Mouse (Mus musculus) limb, embryonic 13.5 days (tissue): ENCODE data around the gene Ubxn6. TPM values are rescaled to one million over a fixed set of nuclear protein-coding genes. Genes with fewer than 3 reads are reported as not detected.
"Not testable (repeated sequence)": the region's sequence is repeated elsewhere in the genome, so short reads cannot be mapped to it uniquely, and the experiment has no call there.

Experiments
- ATAC-seq: fragments of 200-750 bp; cut with Nextera tagmentation; 2 replicates; pipeline ENCODE4 v1.8.0; 2017; ENCODE audit warnings: low read depth, moderate number of reproducible peaks, moderate TSS enrichment; ENCODE audit not compliant: low FRiP score
- H3K27ac ChIP-seq: fragments of 300-500 bp; sonication (generic); 2 replicates; pipeline ENCODE4 v1.5.1; 2015; ENCODE audit warnings: inconsistent platforms, mild to moderate bottlenecking, moderate library complexity
- H3K27me3 ChIP-seq: fragments of 300-500 bp; sonication (generic); 2 replicates; pipeline ENCODE4 v1.6.1; 2015; ENCODE audit warnings: mild to moderate bottlenecking, inconsistent platforms
- H3K36me3 ChIP-seq: fragments of 300-500 bp; sonication (generic); 2 replicates; pipeline ENCODE4 v1.6.1; 2015; ENCODE audit warnings: inconsistent platforms, mild to moderate bottlenecking, moderate library complexity
- H3K4me1 ChIP-seq: fragments of 300-500 bp; sonication (generic); 2 replicates; pipeline ENCODE4 v1.6.1; 2015; ENCODE audit warnings: inconsistent platforms
- H3K4me2 ChIP-seq: fragments of 300-500 bp; sonication (generic); replicated peaks from 2 replicates; pipeline ENCODE4 v1.6.1; 2015; ENCODE audit warnings: inconsistent platforms, mild to moderate bottlenecking, moderate library complexity
- H3K4me3 ChIP-seq: fragments of 300-500 bp; sonication (generic); 2 replicates; pipeline ENCODE4 v1.5.1; 2015; ENCODE audit warnings: moderate library complexity, mild to moderate bottlenecking, inconsistent platforms
- H3K9ac ChIP-seq: fragments of 300-500 bp; sonication (generic); 2 replicates; pipeline ENCODE4 v1.6.1; 2015; ENCODE audit warnings: mild to moderate bottlenecking, inconsistent platforms
- H3K9me3 ChIP-seq: fragments of 300-500 bp; sonication (generic); 2 replicates; pipeline ENCODE4 v1.6.1; 2016; ENCODE audit warnings: inconsistent platforms
- WGBS: fragments of 180-500 bp; shearing (Covaris S2); methylation state at CpG from one replicate; pipeline ENCODE4 v1.1.7; 2015; 5-methylcytosine and 5-hydroxymethylcytosine counted together
- polyA plus RNA-seq: library from polyadenylated mRNA; unstranded; fragments of >200 nt; fragmentation: Nextera tagmentation; extraction: Ambion mirVana; gene quantifications from 2 replicates; pipeline ENCODE4 v1.2.1, GENCODE M21; 2015

Ubxn6 gene
- polyA plus RNA-seq, 1 experiment from 2014 or later = 45.3 TPM

GRCm38 (mm10) chr17:56098180-56098579, 23.4 kb upstream of the Ubxn6 start:
- 94% methylated on average over 8 of the region's 8 CpGs for WGBS
- peaks cover 97% of the 10 kb centered on the region for H3K36me3 ChIP-seq
- no peak overlapping the region for H3K9ac ChIP-seq
- H3K27me3 ChIP-seq = no peaks in the 10 kb centered on the region
- H3K4me1 ChIP-seq = no peaks in the 10 kb centered on the region
- H3K4me3 ChIP-seq = no peak overlapping the region
- no peak overlapping the region for H3K4me2 ChIP-seq
- H3K9me3 ChIP-seq = no peaks in the 10 kb centered on the region
- H3K27ac ChIP-seq = no peak overlapping the region
- no peak for ATAC-seq

- Histone ChIP-seq H3K27me3 (no peaks in the 10 kb centered on the region), H3K4me3 (no peak overlapping the region), H3K9me3 (no peaks in the 10 kb centered on the region), H3K4me2 (no peak overlapping the region), H3K9ac (no peak overlapping the region), H3K36me3 (peaks cover 91% of the 10 kb centered on the region), H3K4me1 (no peaks in the 10 kb centered on the region), H3K27ac (no peak overlapping the region)
- 93% methylated on average over 12 of the region's 12 CpGs for WGBS
- no peak for ATAC-seq
These were observed 22.1 kb upstream of the Ubxn6 start for GRCm38 (mm10) chr17:56096883-56097282.

- ATAC-seq = no peak
- H3K4me3 ChIP-seq = no peak overlapping the region
- no peaks in the 10 kb centered on the region for H3K27me3 ChIP-seq
- no peak overlapping the region; the same call in 1 of the 2 replicates for H3K9ac ChIP-seq
- no peaks in the 10 kb centered on the region for H3K4me1 ChIP-seq
- no peaks in the 10 kb centered on the region for H3K9me3 ChIP-seq
- no peak overlapping the region for H3K27ac ChIP-seq
- H3K4me2 ChIP-seq = no peak overlapping the region
- 96% methylated on average over 1 of the region's 1 CpGs for WGBS
- peaks cover 82% of the 10 kb centered on the region for H3K36me3 ChIP-seq
These were observed 18.0 kb upstream of the Ubxn6 start for GRCm38 (mm10) chr17:56092794-56093193.

- Histone ChIP-seq H3K4me2 (no peak overlapping the region), H3K9ac (no peak overlapping the region), H3K4me1 (no peaks in the 10 kb centered on the region), H3K27me3 (no peaks in the 10 kb centered on the region), H3K36me3 (peaks cover 82% of the 10 kb centered on the region), H3K4me3 (no peak overlapping the region), H3K27ac (no peak overlapping the region), H3K9me3 (no peaks in the 10 kb centered on the region)
- no peak for ATAC-seq
- 73% methylated on average over 1 of the region's 1 CpGs for WGBS
These were observed 17.5 kb upstream of the Ubxn6 start for GRCm38 (mm10) chr17:56092312-56092711.

GRCm38 (mm10) chr17:56080781-56081585, 6.2 kb upstream of the Ubxn6 start:
- Histone ChIP-seq H3K9me3 (no peaks in the 10 kb centered on the region), H3K36me3 (peaks cover 27% of the 10 kb centered on the region), H3K9ac (peak overlapping the region; percentile 84), H3K27ac (peak overlapping the region; percentile 74), H3K4me2 (peak overlapping the region; percentile 100), H3K4me3 (peak overlapping the region; percentile 90), H3K27me3 (no peaks in the 10 kb centered on the region), H3K4me1 (peaks cover 25% of the 10 kb centered on the region)
- peak; percentile 29 for ATAC-seq
- WGBS = 5% methylated on average over 8 of the region's 8 CpGs

GRCm38 (mm10) chr17:56079921-56080320, 5.1 kb upstream of the Ubxn6 start:
- H3K36me3 ChIP-seq = peaks cover 23% of the 10 kb centered on the region
- peak overlapping the region; percentile 84 for H3K9ac ChIP-seq
- WGBS = under 1% methylated on average over 11 of the region's 11 CpGs
- H3K27me3 ChIP-seq = no peaks in the 10 kb centered on the region
- peaks cover 33% of the 10 kb centered on the region for H3K4me1 ChIP-seq
- H3K9me3 ChIP-seq = no peaks in the 10 kb centered on the region
- no peak for ATAC-seq
- peak overlapping the region; percentile 100 for H3K4me2 ChIP-seq
- H3K27ac ChIP-seq = peak overlapping the region; percentile 73; the same call in 1 of the 2 replicates
- peak overlapping the region; percentile 90 for H3K4me3 ChIP-seq

- Histone ChIP-seq H3K9ac (peak within 1 kb of the TSS; percentile 84), H3K4me2 (peak within 1 kb of the TSS; percentile 100), H3K36me3 (peaks cover 19% of the 10 kb centered on the region), H3K4me3 (peak within 1 kb of the TSS; percentile 90), H3K9me3 (no peaks in the 10 kb centered on the region), H3K4me1 (peaks cover 36% of the 10 kb centered on the region), H3K27me3 (no peaks in the 10 kb centered on the region), H3K27ac (peak within 1 kb of the TSS; percentile 73; the same call in 1 of the 2 replicates)
- peak; percentile 94 for ATAC-seq
- WGBS = under 1% methylated on average over 61 of the region's 61 CpGs
These were observed 4.3 kb upstream of the Ubxn6 start, which contains the start of gene Hdgfl2 for GRCm38 (mm10) chr17:56078880-56079795. TSS of gene Hdgfl2 (plus strand) at chr17:56079634.

- not testable (repeated sequence) for H3K9me3 ChIP-seq, ATAC-seq, H3K27ac ChIP-seq, H3K9ac ChIP-seq, H3K27me3 ChIP-seq
- Histone ChIP-seq H3K36me3 (peaks cover 14% of the 10 kb centered on the region), H3K4me3 (peak overlapping the region; percentile 90), H3K4me2 (peak overlapping the region; percentile 52), H3K4me1 (peaks cover 42% of the 10 kb centered on the region)
- 65% methylated on average over 9 of the region's 9 CpGs for WGBS
These were observed 3.5 kb upstream of the Ubxn6 start for GRCm38 (mm10) chr17:56078361-56078760.

GRCm38 (mm10) chr17:56077523-56077922, 2.7 kb upstream of the Ubxn6 start:
- ATAC-seq = no peak
- Histone ChIP-seq H3K27ac (no peak overlapping the region), H3K4me2 (no peak overlapping the region), H3K27me3 (no peaks in the 10 kb centered on the region), H3K9ac (no peak overlapping the region), H3K4me1 (peaks cover 49% of the 10 kb centered on the region), H3K9me3 (no peaks in the 10 kb centered on the region), H3K4me3 (no peak overlapping the region), H3K36me3 (peaks cover 11% of the 10 kb centered on the region)
- WGBS = 92% methylated on average over 5 of the region's 5 CpGs

- WGBS = 10% methylated on average over 22 of the region's 22 CpGs
These were observed 566 bp downstream of the Ubxn6 start for GRCm38 (mm10) chr17:56074097-56074826.

GRCm38 (mm10) chr17:56072243-56072642, 2.6 kb downstream of the Ubxn6 start:
- peaks cover 25% of the 10 kb centered on the region for H3K4me1 ChIP-seq
- H3K36me3 ChIP-seq = peaks cover 59% of the 10 kb centered on the region
- no peak overlapping the region for H3K4me2 ChIP-seq
- no peak overlapping the region for H3K4me3 ChIP-seq
- WGBS = 95% methylated on average over 5 of the region's 5 CpGs
- H3K27ac ChIP-seq = no peak overlapping the region
- H3K9ac ChIP-seq = no peak overlapping the region
- no peaks in the 10 kb centered on the region for H3K27me3 ChIP-seq
- H3K9me3 ChIP-seq = no peaks in the 10 kb centered on the region
- ATAC-seq = no peak

More at GRCm38 (mm10) chr17:56074097-56074826, 566 bp downstream of the Ubxn6 start:
- H3K27ac ChIP-seq = peak overlapping the region; percentile 95
- no peaks in the 10 kb centered on the region for H3K27me3 ChIP-seq
- H3K9me3 ChIP-seq = no peaks in the 10 kb centered on the region
- peak overlapping the region; percentile 83 for H3K9ac ChIP-seq
- H3K4me2 ChIP-seq = peak overlapping the region; percentile 73
- H3K4me1 ChIP-seq = peaks cover 25% of the 10 kb centered on the region
- peak; percentile 25 for ATAC-seq
- peak overlapping the region; percentile 76 for H3K4me3 ChIP-seq
- peaks cover 38% of the 10 kb centered on the region for H3K36me3 ChIP-seq
